Mouse (Mus musculus): ENCODE results near the gene Wasf2. TPM values are rescaled to one million over a fixed set of nuclear protein-coding genes. Genes with fewer than 3 reads are reported as not detected.

Gene Wasf2
- polyA plus RNA-seq, 1 experiment: 163 TPM

DNA sequence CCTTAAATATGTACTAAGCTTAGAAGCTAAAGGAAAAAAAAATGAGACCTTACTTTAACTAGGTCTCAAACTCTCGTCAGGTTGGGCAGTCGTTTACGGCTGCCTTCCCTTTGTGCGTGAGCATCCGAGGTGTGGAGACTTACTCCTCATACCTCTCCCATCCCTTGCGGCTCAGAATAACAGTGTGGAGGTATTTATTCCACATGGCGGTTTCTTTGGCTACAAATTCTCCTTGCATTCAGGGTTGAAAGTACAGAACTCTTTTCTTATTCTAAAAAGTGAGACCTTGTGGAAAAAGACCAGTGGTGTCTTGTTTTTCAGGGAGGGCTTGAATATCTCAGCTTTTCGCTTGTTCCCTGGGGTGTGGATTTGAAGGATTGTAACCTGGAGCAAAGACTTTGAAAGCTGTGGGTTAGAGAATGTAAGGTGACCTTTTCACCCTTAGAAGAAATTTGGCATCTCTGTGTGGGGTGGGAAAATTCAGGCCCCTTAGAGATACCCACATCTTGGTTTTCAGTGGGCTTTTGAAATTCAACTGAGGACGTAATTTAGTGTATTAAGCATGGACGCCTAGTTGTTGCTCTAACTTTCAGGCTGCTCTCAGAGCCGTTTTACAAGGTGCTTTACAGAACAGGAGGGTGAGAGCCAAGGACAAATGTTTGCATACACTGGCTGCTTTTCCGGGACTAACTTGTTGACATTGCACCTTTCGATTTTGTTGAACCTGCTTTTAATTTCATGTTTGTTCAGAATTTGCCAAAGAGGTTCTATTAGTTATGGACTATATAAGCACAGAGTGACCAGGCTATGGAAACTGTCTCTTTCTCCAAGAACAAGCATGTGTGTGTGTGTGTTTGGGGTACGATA, 54.0 kb downstream of the Wasf2 start:
- no peak for TF ChIP-seq POLR2A (IDR thresholded peaks at IDR 0.05; ENCODE audit: control insufficient read depth, extremely low read depth, insufficient read depth, low read length, poor library complexity)
- no peak for TF ChIP-seq CTCF (IDR thresholded peaks at IDR 0.05; ENCODE audit: borderline replicate concordance, control insufficient read depth, extremely low read depth, insufficient read depth, low read length, poor library complexity)
- 92% methylated on average over 14 of the region's 14 CpGs for WGBS
- no peak for DNase-seq
- Histone ChIP-seq H3K4me3 (ENCODE audit: control insufficient read depth, insufficient read depth, low read length) (no peak overlapping the region), H3K36me3 (ENCODE audit: control insufficient read depth, insufficient read depth, low read length) (peaks cover 43% of the 10 kb centered on the region), H3K27me3 (ENCODE audit: control insufficient read depth, insufficient read depth, low read length) (no peaks in the 10 kb centered on the region), H3K4me1 (replicated peaks; ENCODE audit: control insufficient read depth, insufficient read depth, low read length) (peaks cover 28% of the 10 kb centered on the region), H3K27ac (ENCODE audit: control insufficient read depth, insufficient read depth, low read length) (peak overlapping the region; percentile 40)

DNA sequence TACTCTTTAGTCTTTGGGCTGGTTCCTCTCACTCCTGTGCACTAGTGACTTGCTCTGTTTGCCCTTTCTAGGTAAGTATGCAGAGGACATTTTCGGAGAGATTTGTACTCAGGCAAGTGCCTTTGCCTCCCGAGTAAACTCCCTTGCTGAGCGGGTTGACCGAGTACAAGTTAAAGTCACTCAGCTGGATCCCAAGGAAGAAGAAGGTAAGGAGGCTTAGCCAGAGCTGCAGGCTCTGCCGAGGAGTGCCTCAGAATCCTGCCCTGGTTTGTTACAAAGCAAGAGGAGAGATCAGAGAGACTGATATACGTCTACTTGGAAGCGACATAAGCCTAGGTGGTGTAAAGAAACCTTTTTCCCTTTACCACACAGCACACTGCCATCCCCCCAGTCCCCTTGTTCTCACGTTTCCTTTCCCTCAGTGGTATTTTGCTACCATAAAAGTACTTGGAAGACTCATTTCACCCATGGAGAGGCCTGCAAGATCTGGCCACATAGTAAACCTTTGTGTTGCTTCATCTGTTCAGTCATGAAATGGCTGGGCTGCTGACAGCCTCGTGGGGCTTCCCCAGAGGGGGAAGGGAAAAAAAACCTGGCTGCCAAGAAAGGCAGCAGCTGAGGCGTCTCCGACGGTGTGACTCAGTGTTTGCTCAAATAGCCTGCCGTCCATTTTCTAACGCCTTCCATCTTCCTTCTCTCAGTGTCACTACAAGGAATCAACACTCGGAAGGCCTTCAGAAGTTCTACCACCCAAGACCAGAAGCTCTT, 54.8 kb downstream of the Wasf2 start:
- 56% methylated on average over 15 of the region's 15 CpGs for WGBS
- Histone ChIP-seq H3K4me3 (ENCODE audit: control insufficient read depth, insufficient read depth, low read length) (no peak overlapping the region), H3K4me1 (replicated peaks; ENCODE audit: control insufficient read depth, insufficient read depth, low read length) (peaks cover 28% of the 10 kb centered on the region), H3K27ac (ENCODE audit: control insufficient read depth, insufficient read depth, low read length) (peak overlapping the region; percentile 46), H3K27me3 (ENCODE audit: control insufficient read depth, insufficient read depth, low read length) (no peaks in the 10 kb centered on the region), H3K36me3 (ENCODE audit: control insufficient read depth, insufficient read depth, low read length) (peaks cover 51% of the 10 kb centered on the region)
- DNase-seq: peak; percentile 31
- TF ChIP-seq POLR2A (IDR thresholded peaks at IDR 0.05; ENCODE audit: control insufficient read depth, extremely low read depth, insufficient read depth, low read length, poor library complexity) (no peak), CTCF (IDR thresholded peaks at IDR 0.05; ENCODE audit: borderline replicate concordance, control insufficient read depth, extremely low read depth, insufficient read depth, low read length, poor library complexity) (no peak)

DNA sequence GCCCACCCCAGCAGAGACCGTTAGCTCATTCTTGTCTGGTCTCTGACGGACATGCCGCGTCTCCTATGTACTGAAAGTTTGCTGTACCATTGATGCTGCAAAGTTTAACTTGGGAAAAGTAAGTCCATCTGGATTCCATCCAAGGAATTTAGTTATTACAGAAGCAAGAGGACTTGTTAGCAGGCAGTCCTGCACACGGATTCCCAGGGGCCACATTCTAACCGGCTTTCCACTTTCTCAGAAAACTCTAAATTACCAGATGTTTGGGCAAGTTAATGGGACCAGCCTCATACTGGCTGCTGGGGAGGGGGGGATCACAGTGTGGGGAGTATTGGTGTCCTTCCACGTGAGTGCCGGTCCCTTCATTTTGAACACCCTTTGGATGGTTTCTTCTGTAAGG, 55.6 kb downstream of the Wasf2 start:
- Histone ChIP-seq H3K27ac (ENCODE audit: control insufficient read depth, insufficient read depth, low read length) (no peak overlapping the region), H3K27me3 (ENCODE audit: control insufficient read depth, insufficient read depth, low read length) (no peaks in the 10 kb centered on the region), H3K4me1 (replicated peaks; ENCODE audit: control insufficient read depth, insufficient read depth, low read length) (peaks cover 28% of the 10 kb centered on the region), H3K36me3 (ENCODE audit: control insufficient read depth, insufficient read depth, low read length) (peaks cover 60% of the 10 kb centered on the region), H3K4me3 (ENCODE audit: control insufficient read depth, insufficient read depth, low read length) (no peak overlapping the region)
- no peak for DNase-seq
- 91% methylated on average over 8 of the region's 8 CpGs for WGBS
- TF ChIP-seq CTCF (IDR thresholded peaks at IDR 0.05; ENCODE audit: borderline replicate concordance, control insufficient read depth, extremely low read depth, insufficient read depth, low read length, poor library complexity): no peak
- TF ChIP-seq POLR2A (IDR thresholded peaks at IDR 0.05; ENCODE audit: control insufficient read depth, extremely low read depth, insufficient read depth, low read length, poor library complexity): no peak

- TF ChIP-seq POLR2A (IDR thresholded peaks at IDR 0.05; ENCODE audit: control insufficient read depth, extremely low read depth, insufficient read depth, low read length, poor library complexity): no peak
- no peak for TF ChIP-seq CTCF (IDR thresholded peaks at IDR 0.05; ENCODE audit: borderline replicate concordance, control insufficient read depth, extremely low read depth, insufficient read depth, low read length, poor library complexity)
- 73% methylated on average over 5 of the region's 5 CpGs for WGBS
- H3K4me1 ChIP-seq (replicated peaks; ENCODE audit: control insufficient read depth, insufficient read depth, low read length): peaks cover 28% of the 10 kb centered on the region
- H3K27ac ChIP-seq (ENCODE audit: control insufficient read depth, insufficient read depth, low read length): no peak overlapping the region
- H3K27me3 ChIP-seq (ENCODE audit: control insufficient read depth, insufficient read depth, low read length): no peaks in the 10 kb centered on the region
- H3K36me3 ChIP-seq (ENCODE audit: control insufficient read depth, insufficient read depth, low read length): peaks cover 69% of the 10 kb centered on the region
- H3K4me3 ChIP-seq (ENCODE audit: control insufficient read depth, insufficient read depth, low read length): no peak overlapping the region
- DNase-seq: no peak
These were observed 56.6 kb downstream of the Wasf2 start for GRCm38 (mm10) chr4:133186856-133187255.

DNA sequence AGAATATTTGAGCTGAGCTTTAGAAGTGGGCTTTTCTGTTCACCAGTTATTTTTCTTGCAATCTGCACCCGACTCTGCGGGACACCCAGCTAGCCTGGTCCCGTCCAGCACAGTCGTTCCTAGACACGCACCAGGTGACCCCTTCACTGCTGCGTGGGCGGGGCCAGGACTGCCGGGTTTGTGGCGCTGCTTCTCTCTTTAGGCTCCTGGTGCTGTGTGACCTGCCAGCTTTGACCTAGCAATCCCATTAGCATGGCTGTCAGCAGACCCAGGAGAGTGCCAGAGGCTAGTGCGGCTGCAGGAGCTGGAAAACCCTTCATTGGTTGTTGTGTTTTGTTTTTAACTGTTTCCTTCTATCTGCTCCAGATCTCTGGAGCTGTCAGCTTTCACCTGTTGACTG, 59.1 kb downstream of the Wasf2 start:
- WGBS: 97% methylated on average over 10 of the region's 10 CpGs
- no peak overlapping the region for H3K4me3 ChIP-seq (ENCODE audit: control insufficient read depth, insufficient read depth, low read length)
- peaks cover 88% of the 10 kb centered on the region for H3K36me3 ChIP-seq (ENCODE audit: control insufficient read depth, insufficient read depth, low read length)
- TF ChIP-seq CTCF (IDR thresholded peaks at IDR 0.05; ENCODE audit: borderline replicate concordance, control insufficient read depth, extremely low read depth, insufficient read depth, low read length, poor library complexity) (no peak), POLR2A (IDR thresholded peaks at IDR 0.05; ENCODE audit: control insufficient read depth, extremely low read depth, insufficient read depth, low read length, poor library complexity) (no peak)
- peaks cover 16% of the 10 kb centered on the region for H3K4me1 ChIP-seq (replicated peaks; ENCODE audit: control insufficient read depth, insufficient read depth, low read length)
- no peaks in the 10 kb centered on the region for H3K27me3 ChIP-seq (ENCODE audit: control insufficient read depth, insufficient read depth, low read length)
- no peak for DNase-seq
- H3K27ac ChIP-seq (ENCODE audit: control insufficient read depth, insufficient read depth, low read length): no peak overlapping the region

DNA sequence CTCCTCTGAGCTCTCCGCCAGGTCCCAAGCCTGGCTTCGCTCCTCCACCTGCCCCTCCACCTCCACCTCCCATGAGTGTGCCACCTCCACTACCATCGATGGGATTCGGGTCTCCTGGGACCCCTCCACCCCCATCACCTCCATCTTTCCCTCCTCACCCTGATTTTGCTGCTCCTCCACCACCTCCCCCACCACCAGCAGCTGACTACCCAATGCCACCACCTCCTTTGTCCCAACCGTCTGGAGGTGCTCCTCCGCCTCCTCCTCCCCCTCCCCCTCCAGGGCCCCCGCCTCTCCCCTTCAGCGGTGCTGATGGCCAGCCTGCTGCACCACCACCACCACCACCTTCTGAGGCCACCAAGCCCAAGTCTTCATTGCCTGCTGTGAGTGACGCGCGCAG, 64.2 kb downstream of the Wasf2 start:
- peaks cover 64% of the 10 kb centered on the region for H3K36me3 ChIP-seq (ENCODE audit: control insufficient read depth, insufficient read depth, low read length)
- H3K4me1 ChIP-seq (replicated peaks; ENCODE audit: control insufficient read depth, insufficient read depth, low read length): peaks cover 27% of the 10 kb centered on the region
- WGBS: 96% methylated on average over 11 of the region's 11 CpGs

More for the DNA sequence above, 64.2 kb downstream of the Wasf2 start:
- no peak overlapping the region for H3K4me3 ChIP-seq (ENCODE audit: control insufficient read depth, insufficient read depth, low read length)
- H3K27ac ChIP-seq (ENCODE audit: control insufficient read depth, insufficient read depth, low read length): no peak overlapping the region
- no peak for DNase-seq
- H3K27me3 ChIP-seq (ENCODE audit: control insufficient read depth, insufficient read depth, low read length): no peaks in the 10 kb centered on the region
- TF ChIP-seq POLR2A (IDR thresholded peaks at IDR 0.05; ENCODE audit: control insufficient read depth, extremely low read depth, insufficient read depth, low read length, poor library complexity) (no peak), CTCF (IDR thresholded peaks at IDR 0.05; ENCODE audit: borderline replicate concordance, control insufficient read depth, extremely low read depth, insufficient read depth, low read length, poor library complexity) (no peak)

Data from thymus, adult 2 months (tissue).